13 mouse cellular contexts compared by ENCODE assay signal in the genomic region with DNA sequence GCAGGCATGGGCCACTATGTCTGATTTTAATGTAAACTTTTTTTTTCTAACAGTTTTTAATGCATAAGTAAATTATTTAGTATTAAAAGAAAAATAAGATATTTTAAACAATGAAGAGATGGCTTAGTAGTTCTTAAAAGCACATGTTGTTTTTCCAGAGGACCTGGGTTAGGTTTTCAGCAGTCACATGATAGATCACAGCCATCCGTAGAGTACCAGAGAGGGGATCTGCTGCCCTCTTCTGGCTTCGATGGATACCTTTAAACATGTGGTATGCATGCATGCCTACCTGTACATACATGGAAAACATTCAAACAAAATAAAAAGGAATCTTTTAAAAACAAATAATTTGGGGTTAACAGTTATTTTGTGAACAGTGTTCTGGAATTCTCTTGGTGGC. TPM values are rescaled to one million over a fixed set of nuclear protein-coding genes. Genes with fewer than 3 reads are reported as not detected.
DNase-seq lines count a peak whose midpoint lies in the region; ATAC-seq and TF ChIP-seq lines count a peak whose summit lies in the region.
"Had no signal": no experiment of that assay in that cellular context is flagged by ENCODE, and none has a peak within 500 bp of the region (broad histone marks: within the 10 kb centered on the region; RNA-seq: fewer than 3 reads in every experiment).

No protein-coding gene starts in this region.

- H3K27ac ChIP-seq in lung, embryonic 14.5 days (ENCODE audit: low read depth) = no peak overlapping the region
- H3K27ac ChIP-seq in ES-E14 (ENCODE audit: insufficient read depth, low read depth, low read length, poor library complexity, severe bottlenecking) = no peak overlapping the region
- H3K27ac ChIP-seq: forebrain, embryonic 12.5 days had no signal

- H3K4me3 ChIP-seq in lung, embryonic 14.5 days (ENCODE audit: low read depth, low read length) = no peak overlapping the region
- H3K4me3 ChIP-seq in ES-E14 (ENCODE audit: insufficient read depth in 1 of 2, low read depth in 1 of 2, low read length in 2 of 2, poor library complexity in 1 of 2, severe bottlenecking in 1 of 2) = no peak overlapping the region
- H3K4me3 ChIP-seq: forebrain, embryonic 12.5 days; megakaryocyte, embryonic 14.5 days had no signal

- no peak overlapping the region for H3K9ac ChIP-seq in lung, embryonic 14.5 days
- H3K9ac ChIP-seq in ES-E14 (ENCODE audit: insufficient read depth, low read depth, low read length, poor library complexity, severe bottlenecking) = no peak overlapping the region
- H3K9ac ChIP-seq: forebrain, embryonic 12.5 days had no signal

- no peak for ATAC-seq in lung, embryonic 14.5 days (ENCODE audit: insufficient read depth)
- peak; percentile 66 for ATAC-seq in megakaryocyte progenitor cell, adult 5-6 weeks (replicated peaks; ENCODE audit: poor library complexity)

- peaks cover 34% of the 10 kb centered on the region for H3K36me3 ChIP-seq in lung, embryonic 14.5 days (ENCODE audit: insufficient read depth)
- peaks cover 2% of the 10 kb centered on the region; the same call in 1 of the 2 replicates for H3K36me3 ChIP-seq in ES-E14 (ENCODE audit: control insufficient read depth, insufficient read depth, low read length, poor library complexity, severe bottlenecking)

- no peak overlapping the region for H3K4me2 ChIP-seq in lung, embryonic 14.5 days
- H3K4me2 ChIP-seq: forebrain, embryonic 12.5 days had no signal

- no peaks in the 10 kb centered on the region for H3K4me1 ChIP-seq in lung, embryonic 14.5 days (ENCODE audit: insufficient read depth)
- H3K4me1 ChIP-seq in ES-E14 (ENCODE audit: control insufficient read depth in 2 of 2, insufficient read depth in 2 of 2, low read length in 2 of 2, poor library complexity in 1 of 2) = peaks cover 0 to 1% of the 10 kb centered on the region in 2 experiments; a peak in 1 of 4 replicates
- H3K4me1 ChIP-seq: forebrain, embryonic 12.5 days had no signal

- TF ChIP-seq CTCF in lung, embryonic 14.5 days (IDR thresholded peaks at IDR 0.05; ENCODE audit: low read depth) = peak; percentile 30; the same call in 1 of the 2 replicates

- in situ Hi-C loops in ES-E14 (cut with MboI; ENCODE audit: low sequenced_read_pairs in 2 of 2, unreplicated experiment in 2 of 2) = no loop called here

- H3K27me3 ChIP-seq in lung, embryonic 14.5 days (ENCODE audit: insufficient read depth, low read length) = no peaks in the 10 kb centered on the region
- H3K27me3 ChIP-seq: forebrain, embryonic 12.5 days; megakaryocyte, embryonic 14.5 days had no signal

- H3K9me3 ChIP-seq in lung, embryonic 14.5 days (ENCODE audit: low read depth, low read length) = no peaks in the 10 kb centered on the region
- H3K9me3 ChIP-seq in ES-E14 (ENCODE audit: control insufficient read depth, insufficient read depth, low read depth, low read length) = no peaks in the 10 kb centered on the region
- H3K9me3 ChIP-seq: forebrain, embryonic 12.5 days; megakaryocyte, embryonic 14.5 days had no signal

- 95% methylated on average over 2 of the region's 2 CpGs for WGBS in lung, embryonic 14.5 days

- DNase-seq in lung, embryonic 14.5 days = peak; percentile 13
- no peak for DNase-seq in lung, postnatal 14 days
- peak; percentile 58 for DNase-seq in CD4-positive, CD25-positive, alpha-beta regulatory T cell, adult 2 months (ENCODE audit: low read depth, low spot score)
- DNase-seq in ES-E14 (ENCODE audit: low read depth, low spot score) = peak; percentile 33
- no peak for DNase-seq in adrenal gland, adult 18-20 months (ENCODE audit: low spot score in 2 of 2)
- DNase-seq in frontal cortex, postnatal 36 days (ENCODE audit: low spot score in 2 of 2) = no peak
- DNase-seq: embryo, embryonic 11 days; heart, postnatal 4 days; left cerebral cortex, postnatal 4 days; right cerebral cortex, postnatal 25 days had no signal

TF ChIP-seq in ES-E14, 5 proteins besides CTCF, POLR2A, EP300 and RAD21:
- TF ChIP-seq ZNF384 (IDR thresholded peaks at IDR 0.05; ENCODE audit: low read depth, low read length) (no peak), CHD2 (IDR thresholded peaks at IDR 0.05; ENCODE audit: low read depth, low read length) (no peak), ZC3H11A (IDR thresholded peaks at IDR 0.05; ENCODE audit: borderline replicate concordance, low read depth, low read length) (peak; percentile 49; the same call in 1 of the 2 replicates)

RNA-seq across cellular contexts. Expression of a gene that starts 45.9 kb away (rescaled TPM):
- polyA plus RNA-seq in lung, embryonic 14.5 days (2014; fragmentation: Nextera tagmentation; extraction: Ambion mirVana) = 39.1 and 46.2 TPM in 2 replicates
- 39.7 and 40.7 TPM in 2 replicates for total RNA-seq in ES-E14 (2012; rRNA removed)
- total RNA-seq in megakaryocyte progenitor cell, adult 5-6 weeks (2015) = 62.3 and 96.1 TPM in 2 replicates
- total RNA-seq in megakaryocyte progenitor cell, adult 5-6 weeks (2017) = 41.4 and 57.9 TPM in 2 replicates
- total RNA-seq in adrenal gland, adult 18-20 months (2021) = 10 to 100 TPM; 41.4 to 44.8 TPM

RNA-seq across cellular contexts. Expression of a gene that starts 52.1 kb away (rescaled TPM):
- polyA plus RNA-seq in lung, embryonic 14.5 days (2014; fragmentation: Nextera tagmentation; extraction: Ambion mirVana) = 8.3 and 8.5 TPM in 2 replicates
- 0.63 and 2.6 TPM in 2 replicates for total RNA-seq in ES-E14 (2012; rRNA removed)
- total RNA-seq in megakaryocyte progenitor cell, adult 5-6 weeks (2015) = not detected in 2 replicates
- 0.14 TPM in 1 of 2 replicates, not detected in the other for total RNA-seq in megakaryocyte progenitor cell, adult 5-6 weeks (2017)
- total RNA-seq in adrenal gland, adult 18-20 months (2021) = 1 to 10 TPM; 1.6 to 2.0 TPM

Comparison
In these comparisons a context has a peak if more than half of its experiments do, and no peak if none do; other contexts are left out.
1. DNase-seq: peak in lung, embryonic 14.5 days (single experiment), CD4-positive, CD25-positive, alpha-beta regulatory T cell, adult 2 months (single experiment) and ES-E14 (single experiment); none in lung, postnatal 14 days (single experiment), adrenal gland, adult 18-20 months (0 of 2) and frontal cortex, postnatal 36 days (0 of 2).